Mouse (Mus musculus) left cerebral cortex, postnatal 14 days (tissue): ENCODE data around the gene D930007J09Rik. TPM values are rescaled to one million over a fixed set of nuclear protein-coding genes. Genes with fewer than 3 reads are reported as not detected.

Experiments
- DNase-seq, 2 experiments: peaks; one replicate each; pipeline ENCODE4 v3.0.0; 2021 to 2022; ENCODE audit warnings: low spot score in 2 of 2, mixed read lengths in 1 of 2
- intact Hi-C: fragments of 180-260 bp; cut with DNase I; formaldehyde crosslinking; loops from one replicate; pipeline ENCODE4 v1.15.1; 2025
- total RNA-seq, 2 experiments: library from RNA; stranded (reverse); gene quantifications; 2 replicates each; pipeline ENCODE4 v1.2.3; 2021

The D930007J09Rik gene
- total RNA-seq, 2 experiments from 2014 or later: 1.8 TPM

DNA sequence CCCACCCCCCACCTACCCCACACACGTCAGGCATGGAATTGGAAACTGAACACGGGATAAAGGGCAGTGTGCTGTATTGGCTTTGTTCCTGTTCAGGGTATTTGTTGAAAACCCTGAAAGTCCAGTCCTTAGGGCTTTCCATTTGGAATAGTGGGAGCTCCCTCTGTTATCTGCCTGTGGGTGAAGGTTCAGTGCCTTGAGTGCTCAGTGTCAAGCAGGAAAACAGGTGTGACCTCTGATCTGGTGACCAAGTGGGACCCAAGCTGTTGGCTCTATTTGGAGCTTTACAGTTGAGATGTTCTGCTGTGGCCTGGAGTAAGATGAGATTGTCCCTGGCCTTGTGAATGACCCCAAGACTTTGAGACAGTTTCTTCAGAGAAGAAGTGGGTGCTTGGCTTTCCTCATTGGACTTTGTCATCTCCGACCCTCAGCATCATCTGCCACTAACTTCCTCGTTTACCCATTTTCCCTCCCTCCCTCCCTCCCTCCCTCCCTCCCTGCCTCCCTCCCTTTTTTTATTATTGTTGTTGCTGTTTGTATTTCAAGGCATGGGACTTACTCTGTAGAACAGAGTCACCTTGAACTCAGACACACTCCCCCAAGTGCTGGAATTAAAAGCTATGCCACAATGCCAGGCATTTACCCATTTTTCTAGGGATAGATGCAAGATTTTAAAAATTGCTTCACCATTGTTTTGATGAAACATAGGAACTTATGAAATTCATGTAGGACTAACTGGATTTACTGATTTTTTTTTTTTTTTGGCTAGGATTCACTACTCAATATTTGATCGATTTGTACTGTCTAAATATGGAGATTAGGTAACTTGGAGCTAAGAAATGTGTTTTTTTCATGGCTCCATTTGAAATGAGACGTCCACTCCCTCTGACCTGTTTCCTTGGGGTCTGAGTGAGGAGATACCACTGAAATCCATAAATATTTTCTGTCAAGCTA lies 22.0 kb upstream of the D930007J09Rik start:
- no peak for DNase-seq
- intact Hi-C loops: no loop called here

- intact Hi-C loops: no loop called here
- DNase-seq: no peak
Observed at GRCm38 (mm10) chr13:32823126-32823525, 20.5 kb upstream of the D930007J09Rik start.

DNA sequence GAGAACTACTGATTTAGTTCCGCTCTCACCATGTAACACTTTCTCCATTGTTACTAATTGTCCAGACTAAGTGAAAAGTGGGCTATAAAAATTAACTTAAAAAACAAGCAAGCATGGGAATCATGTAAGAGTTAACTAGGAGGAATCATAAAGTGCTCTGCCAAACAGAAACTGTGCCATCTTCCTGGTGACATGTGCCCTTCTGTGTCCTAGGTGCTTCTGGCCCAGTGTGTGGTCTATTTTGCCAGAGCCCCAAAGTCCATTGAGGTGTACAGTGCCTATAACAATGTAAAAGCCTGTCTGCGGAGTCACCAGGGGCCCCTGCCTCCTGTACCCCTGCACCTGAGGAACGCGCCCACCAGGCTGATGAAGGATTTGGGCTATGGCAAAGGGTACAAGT lies 19.0 kb upstream of the D930007J09Rik start:
- intact Hi-C loops: no loop called here
- DNase-seq: no peak

DNA sequence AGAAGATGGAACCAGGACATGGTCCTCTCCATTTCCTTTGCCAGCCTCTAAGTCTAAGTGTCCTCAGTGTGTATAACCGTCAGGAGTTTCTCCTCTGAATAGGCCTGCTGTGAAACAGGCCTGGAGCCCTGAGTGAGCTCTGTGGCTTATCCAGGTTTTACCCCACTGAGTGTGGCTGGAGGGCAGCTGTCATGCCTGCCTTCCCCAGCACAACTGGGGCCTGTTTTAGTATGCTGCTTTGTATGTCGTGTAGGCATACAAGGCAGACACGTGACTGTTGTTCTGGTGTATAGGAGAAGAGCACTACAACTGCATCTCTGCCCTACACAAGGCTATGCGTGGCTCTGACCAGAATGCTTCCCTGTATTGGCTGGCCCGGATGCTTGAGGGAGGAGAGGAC lies 17.3 kb upstream of the D930007J09Rik start:
- intact Hi-C loops: no loop called here
- DNase-seq: no peak

DNA sequence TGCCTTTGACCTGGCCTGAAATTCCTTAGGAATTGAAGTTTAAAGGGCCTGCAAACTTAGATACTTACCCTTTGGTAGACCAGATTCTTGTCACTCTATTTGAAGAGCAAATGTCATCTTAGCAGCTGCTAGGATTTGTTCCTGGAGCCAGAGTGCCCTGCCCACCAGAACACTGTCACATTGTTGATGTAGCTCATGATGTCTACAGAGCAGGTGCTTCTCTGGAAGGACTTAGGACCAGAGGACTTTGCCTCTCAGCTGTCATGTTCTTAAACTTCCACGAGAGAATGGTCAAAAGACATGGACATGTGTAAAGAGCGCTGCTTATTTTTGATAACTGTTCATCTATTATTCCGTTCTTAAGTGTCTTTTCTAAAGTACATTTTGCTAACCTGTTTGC lies 16.6 kb upstream of the D930007J09Rik start:
- intact Hi-C loops: no loop called here
- DNase-seq: no peak

GRCm38 (mm10) chr13:32807624-32808023 lies 5.0 kb upstream of the D930007J09Rik start:
- DNase-seq: no peak
- intact Hi-C loops: no loop called here

DNA sequence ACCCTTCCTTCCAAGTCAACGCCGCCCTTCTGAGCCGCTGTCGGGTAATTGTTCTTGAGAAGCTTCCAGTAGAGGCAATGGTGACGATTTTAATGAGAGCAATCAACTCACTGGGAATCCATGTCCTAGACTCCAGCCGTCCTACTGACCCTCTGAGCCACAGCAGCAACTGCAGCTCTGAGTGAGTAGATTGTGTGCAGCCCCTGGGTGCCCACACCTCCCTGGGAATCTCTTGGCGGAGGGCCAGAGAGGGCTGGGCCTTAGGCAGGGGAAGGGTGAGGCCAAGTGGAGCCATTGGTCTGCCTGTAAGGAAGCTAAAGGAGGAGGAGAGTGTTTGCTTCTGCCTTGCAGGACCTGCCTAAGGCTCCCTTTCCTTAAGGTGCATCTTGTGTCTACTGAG lies 4.2 kb upstream of the D930007J09Rik start:
- no peak for DNase-seq
- intact Hi-C loops: no loop called here

DNA sequence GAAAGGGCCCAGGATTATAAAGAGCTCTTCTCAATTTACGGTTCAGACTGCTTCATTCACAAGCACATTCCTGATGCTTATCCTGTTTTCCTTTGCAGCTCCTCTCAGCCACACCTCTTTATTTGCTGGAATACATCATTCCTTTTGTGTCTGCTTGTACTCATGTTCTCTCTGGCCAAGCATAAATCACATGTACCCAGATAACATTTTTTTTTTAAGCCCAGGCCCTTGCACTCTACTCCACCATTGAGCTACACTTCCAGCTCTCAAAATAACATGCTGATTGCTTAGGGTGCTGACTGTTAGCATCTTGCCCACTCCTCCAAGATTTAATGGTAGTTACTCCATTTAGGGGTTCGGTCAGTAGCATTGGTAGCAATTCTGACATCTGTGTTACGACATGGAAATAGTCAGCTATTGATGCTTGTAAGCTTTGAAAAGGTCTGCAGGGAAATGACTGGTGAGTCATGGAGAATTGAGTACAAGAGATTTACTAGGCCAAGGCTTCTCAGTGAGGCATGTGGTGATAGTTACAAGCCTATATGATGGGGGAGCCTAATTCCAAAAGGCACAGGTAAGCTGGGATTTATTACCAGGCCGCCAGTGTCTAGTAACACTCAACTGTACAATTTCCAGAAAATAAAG lies 1.2 kb upstream of the D930007J09Rik start:
- intact Hi-C loops: no loop called here

GRCm38 (mm10) chr13:32801693-32802221 lies 892 bp downstream of the D930007J09Rik start, which contains the start of gene Wrnip1:
TSS of gene Wrnip1 (plus strand) at chr13:32802038.
- DNase-seq: peak; percentile 98 to 99
- intact Hi-C loops: no loop called here

More for the DNA sequence above, 1.2 kb upstream of the D930007J09Rik start:
- DNase-seq: no peak

GRCm38 (mm10) chr13:32800859-32801258 lies 1.8 kb downstream of the D930007J09Rik start:
- no peak for DNase-seq

DNA sequence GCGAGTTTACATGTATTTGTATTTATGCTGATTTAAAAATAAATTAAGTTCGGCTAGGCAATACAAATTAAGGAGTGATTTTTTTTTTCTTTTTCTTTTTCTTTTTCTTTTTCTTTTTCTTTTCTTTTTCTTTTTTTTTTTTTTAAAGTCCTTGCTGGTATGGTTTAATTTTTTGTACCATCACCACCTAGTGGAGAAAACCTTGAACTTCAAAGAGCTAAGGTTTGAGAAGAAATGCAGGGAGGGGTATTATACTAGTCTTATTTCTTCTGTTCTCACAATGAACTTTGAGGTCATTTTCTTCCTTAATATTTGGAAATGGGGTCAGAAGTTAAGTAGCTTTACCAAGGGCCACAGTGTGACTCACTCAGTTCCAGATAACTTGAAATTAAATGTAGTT lies 3.5 kb downstream of the D930007J09Rik start:
- intact Hi-C loops: no loop called here
- DNase-seq: no peak

More at GRCm38 (mm10) chr13:32800859-32801258, 1.8 kb downstream of the D930007J09Rik start:
- intact Hi-C loops: no loop called here

GRCm38 (mm10) chr13:32797085-32797484 lies 5.6 kb downstream of the D930007J09Rik start:
- no peak for DNase-seq
- intact Hi-C loops: no loop called here

DNA sequence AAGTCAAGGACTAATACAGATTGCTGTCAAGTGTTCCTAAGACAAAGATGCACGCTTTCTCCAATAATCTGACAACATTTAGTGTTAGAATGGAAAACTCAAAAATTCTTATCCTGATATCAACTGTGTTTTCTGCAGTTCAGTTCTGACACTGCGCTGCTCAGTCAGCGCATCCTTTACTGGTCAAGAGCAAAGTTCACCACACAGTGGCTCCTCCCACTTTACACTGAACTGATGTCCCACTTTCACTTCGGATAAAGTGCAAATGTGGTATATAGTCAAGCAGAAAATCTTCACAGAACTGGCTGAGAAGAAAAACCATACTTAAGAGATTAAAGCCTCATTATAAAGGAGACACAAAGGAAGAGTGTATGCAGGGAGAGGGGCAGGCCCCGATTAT lies 7.5 kb downstream of the D930007J09Rik start:
- no peak for DNase-seq
- intact Hi-C loops: no loop called here

DNA sequence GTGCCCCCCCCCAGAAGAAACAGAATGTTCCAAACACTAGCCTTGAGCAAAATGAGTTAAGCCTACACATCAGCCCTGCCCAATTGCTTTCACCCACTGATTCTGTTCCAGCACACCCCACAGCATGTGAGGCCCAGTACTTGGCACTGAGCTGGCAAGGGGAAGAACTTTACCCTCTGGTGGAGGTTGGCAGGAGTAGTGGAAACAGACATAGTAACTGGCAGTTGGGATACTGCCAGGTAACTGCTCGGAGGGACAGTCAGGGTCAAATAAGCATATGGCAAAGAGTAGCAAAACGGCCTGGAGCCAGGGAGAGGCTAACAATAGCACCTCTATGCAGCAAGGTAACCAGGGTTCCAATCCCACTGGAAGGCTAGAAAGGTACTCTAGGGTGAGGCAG lies 8.0 kb downstream of the D930007J09Rik start:
- DNase-seq: no peak
- intact Hi-C loops: no loop called here

DNA sequence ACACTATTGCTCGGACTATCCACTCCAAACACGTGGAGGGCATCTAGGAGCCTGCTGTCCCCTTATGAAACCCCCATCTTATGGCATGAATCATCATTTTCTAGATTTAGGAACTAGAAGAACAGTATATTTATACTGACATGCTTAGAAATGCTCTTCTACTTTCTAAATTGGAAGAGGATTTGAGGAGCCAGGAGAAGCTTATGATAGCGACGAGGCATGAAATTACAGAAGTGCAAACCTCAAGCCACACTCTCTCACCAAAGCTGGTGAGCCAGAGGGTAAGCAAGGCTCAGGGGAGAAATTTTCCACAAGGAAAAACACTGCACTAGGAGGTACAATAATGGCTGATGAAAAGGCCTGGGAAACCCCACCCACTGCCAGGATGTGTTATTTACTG lies 12.9 kb downstream of the D930007J09Rik start:
- no peak for DNase-seq
- intact Hi-C loops: no loop called here

- no peak for DNase-seq
- intact Hi-C loops: no loop called here
Observed at GRCm38 (mm10) chr13:32787584-32787983, 15.1 kb downstream of the D930007J09Rik start.

DNA sequence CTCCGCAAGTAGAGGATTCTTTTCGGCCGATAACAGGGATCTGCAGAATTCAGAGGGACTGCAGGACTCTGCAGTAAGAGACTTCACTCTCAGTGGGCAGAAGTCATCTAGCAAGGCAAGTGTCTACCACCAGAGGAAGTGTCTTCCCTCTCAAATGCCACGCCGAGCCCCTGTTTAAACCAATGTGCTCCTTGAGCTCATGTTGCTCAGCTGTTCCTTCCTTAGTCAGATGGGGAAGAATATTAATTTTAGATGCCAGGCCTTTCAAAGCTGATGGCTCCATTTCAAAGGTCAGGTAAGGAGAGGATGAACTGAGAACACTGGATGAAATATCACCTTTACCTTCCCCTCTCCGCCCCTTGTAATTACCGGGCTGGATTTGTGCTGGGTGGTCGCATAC lies 18.8 kb downstream of the D930007J09Rik start, which contains the start of gene Mylk4:
Gene Mylk4 (minus strand): TSS at position 139 of the 400 bp plus-strand sequence.
- intact Hi-C loops: loop anchor here (5.0 kb wide), 1 partner anchor 992 kb away; no protein-coding TSS in a partner anchor
- no peak for DNase-seq

DNA sequence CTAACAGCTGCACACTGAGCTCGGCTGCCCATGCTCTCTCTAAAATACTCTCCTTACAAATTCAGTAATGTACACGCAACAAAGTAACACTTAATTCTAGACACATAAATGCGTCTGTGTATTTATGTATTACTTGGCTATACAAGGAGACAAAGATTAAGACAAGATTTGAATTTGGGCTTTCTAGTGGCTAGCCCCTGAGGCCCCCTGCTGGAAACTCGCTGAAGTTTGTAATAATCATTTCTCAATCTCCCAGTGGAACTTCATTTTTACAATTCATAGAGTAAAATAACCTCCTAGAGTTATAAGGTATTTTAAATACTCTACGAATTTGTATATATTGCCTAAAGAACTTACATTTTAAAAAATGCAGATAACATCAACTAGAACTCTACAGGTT lies 19.6 kb downstream of the D930007J09Rik start:
- intact Hi-C loops: loop anchor here (5.0 kb wide), 1 partner anchor 991 kb away; no protein-coding TSS in a partner anchor
- DNase-seq: no peak

DNA sequence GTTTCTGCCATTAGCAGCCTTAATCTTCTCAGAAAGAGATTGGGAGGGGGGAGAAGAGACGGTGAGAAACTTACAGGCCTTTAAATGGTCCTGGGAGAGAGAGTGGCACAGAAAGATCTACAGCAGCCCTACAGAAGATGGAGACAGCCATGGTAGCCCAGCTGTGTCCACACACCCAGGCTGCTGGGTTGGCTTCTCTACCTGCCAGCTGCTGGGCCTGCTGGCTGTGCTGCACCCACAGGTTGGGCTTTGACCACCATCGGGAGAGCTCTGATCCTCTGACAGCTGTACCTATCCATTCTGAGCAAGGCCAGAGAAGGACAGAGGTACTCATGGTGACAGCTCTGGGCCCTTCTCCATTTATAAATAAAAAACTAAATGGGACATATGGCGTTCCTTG lies 23.8 kb downstream of the D930007J09Rik start:
- intact Hi-C loops: no loop called here

DNA sequence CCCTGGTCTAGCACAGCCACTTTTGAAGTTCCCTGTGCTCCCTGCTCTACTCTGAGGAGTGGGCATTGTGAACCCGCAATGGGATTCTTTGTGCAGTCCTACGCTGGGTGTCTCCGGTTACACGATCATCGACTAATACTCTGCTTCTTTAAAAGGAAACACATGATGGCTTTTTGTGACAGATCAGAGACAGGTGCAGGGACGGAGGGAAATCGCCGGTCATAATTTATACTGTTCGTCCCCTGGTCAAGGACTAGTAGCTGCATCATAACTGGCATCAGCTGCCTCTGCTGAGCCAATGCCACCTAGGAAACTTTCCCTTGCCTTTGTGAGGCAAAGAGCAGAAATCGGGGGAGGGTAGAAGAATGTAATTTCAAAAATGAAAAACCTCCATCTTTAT lies 26.3 kb downstream of the D930007J09Rik start:
- no peak for DNase-seq
- intact Hi-C loops: no loop called here

More for the DNA sequence above, 23.8 kb downstream of the D930007J09Rik start:
- DNase-seq: no peak
